Mouse (Mus musculus) brain, embryonic 14.5 days (tissue): ENCODE results near the gene Saal1.

Source experiments
- CTCF ChIP-seq: fragments of 200-500 bp; IDR thresholded peaks from 2 replicates; pipeline ENCODE4 v1.5.1; 2012; ENCODE audit warnings: inconsistent platforms, mild to moderate bottlenecking, moderate library complexity, borderline replicate concordance; ENCODE audit not compliant: insufficient read depth, insufficient read length; ENCODE audit errors: extremely low read depth
- POLR2A ChIP-seq: fragments of 200-500 bp; IDR thresholded peaks from 2 replicates; pipeline ENCODE4 v1.6.1; 2012; ENCODE audit warnings: mild to moderate bottlenecking, inconsistent platforms, borderline replicate concordance; ENCODE audit not compliant: poor library complexity, insufficient read depth, insufficient read length, severe bottlenecking; ENCODE audit errors: extremely low read depth

GRCm38 (mm10) chr7:46719526-46719925 is 9.0 kb upstream of the Saal1 start:
- TF ChIP-seq CTCF (no peak), POLR2A (no peak)
